Mouse (Mus musculus): ENCODE data around the gene Klhl10.

Klhl10 gene

DNA sequence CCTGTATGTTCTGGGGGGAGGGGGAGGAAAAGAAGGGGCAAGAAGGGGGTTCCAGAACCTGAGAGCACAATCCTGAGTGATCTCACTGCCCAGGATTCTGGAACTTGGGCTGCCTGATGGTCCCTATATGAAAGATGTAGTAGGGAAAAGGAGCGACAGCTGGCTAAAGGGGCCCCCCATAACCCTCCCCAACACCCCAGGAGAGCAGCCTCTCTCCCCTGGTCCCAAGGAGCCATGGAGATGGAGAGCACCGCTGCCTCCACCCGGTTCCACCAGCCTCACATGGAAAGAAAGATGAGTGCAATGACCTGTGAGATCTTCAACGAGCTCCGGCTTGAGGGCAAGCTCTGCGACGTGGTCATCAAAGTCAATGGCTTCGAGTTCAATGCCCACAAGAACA is at the start of gene Klhl10, which contains the start of gene Nt5c3b:
Gene Klhl10, plus strand, starts transcription at position 121 of the 400 bp plus-strand sequence.
Gene Nt5c3b, minus strand, starts transcription at position 12 of the 400 bp plus-strand sequence.
- DNase-seq (ENCODE audit: low read depth): no peak

DNA sequence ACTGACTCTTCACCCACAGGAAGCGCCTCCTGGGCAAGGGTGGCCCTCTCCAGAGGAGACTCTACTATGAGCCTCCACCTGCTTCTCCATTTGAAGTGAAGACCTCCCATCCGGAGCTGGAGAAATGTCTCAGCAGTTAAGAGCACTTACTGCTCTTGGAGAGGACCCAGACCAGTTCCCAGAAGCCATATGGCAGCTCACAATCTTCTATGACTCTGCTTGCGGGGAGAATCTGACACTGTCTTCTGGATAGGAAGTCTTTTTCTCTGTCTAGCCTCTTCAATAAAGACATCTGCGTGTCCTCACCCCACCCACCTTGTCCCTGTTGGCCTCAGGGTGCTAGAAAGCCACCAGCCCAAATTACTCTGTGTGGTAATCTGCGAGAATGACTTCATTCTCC is 48.8 kb upstream of the Klhl10 start:
- no peak for DNase-seq (ENCODE audit: low read depth)

DNA sequence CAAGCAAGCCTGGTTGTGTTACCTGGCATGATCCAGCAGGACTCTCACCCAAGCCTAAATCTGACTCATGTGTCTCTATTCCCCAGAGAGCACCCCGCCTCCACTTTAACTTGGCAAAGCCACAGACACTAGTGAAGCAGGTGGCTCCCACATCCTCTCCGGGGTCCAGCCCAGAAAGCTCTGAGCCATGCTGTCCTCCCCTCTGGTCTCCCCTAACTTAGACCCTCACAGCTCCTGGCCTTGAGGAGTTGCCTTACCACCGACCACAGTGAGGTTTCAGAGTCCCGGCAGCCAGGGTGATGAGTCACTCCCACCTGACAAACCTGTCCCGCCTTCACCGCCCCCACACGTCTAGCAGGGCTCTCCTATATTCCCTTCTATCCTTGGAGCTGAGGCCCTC is 48.0 kb upstream of the Klhl10 start:
- no peak for DNase-seq (ENCODE audit: low read depth)

DNA sequence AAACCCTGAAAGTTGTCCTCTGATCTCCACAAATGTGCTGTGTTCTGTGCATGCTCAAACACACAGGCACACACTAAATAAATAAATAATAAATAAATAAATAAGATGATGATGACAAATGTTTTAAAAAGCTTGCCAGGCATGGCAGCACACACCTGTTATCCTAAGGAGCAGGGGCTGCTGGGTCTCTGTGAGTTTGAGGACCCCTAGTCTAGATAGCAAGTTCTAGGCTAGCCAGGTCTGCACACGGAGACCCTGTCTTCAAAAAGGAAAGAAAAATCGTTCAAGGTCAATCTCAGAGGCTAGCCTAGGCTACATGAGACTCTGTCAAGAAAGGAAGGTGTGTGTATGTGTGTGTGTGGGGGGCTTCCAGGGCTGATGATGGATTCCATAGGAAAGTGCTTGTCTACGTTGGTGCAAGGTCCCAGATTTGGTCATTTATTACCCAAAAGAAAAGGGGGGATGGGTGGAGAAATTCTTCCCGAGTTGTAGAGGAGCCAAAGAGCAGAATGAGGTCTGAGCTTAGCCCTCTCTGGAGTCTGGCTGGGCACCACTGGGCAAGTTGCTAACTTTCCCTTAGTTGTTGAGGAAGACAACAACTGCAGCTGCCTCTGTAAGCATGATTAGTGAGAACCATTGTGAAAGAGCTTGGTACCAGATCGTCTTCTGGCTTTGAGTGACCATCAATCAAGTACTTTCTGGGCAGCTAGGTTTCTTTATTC is 47.2 kb upstream of the Klhl10 start:
- DNase-seq (ENCODE audit: low read depth): no peak

DNA sequence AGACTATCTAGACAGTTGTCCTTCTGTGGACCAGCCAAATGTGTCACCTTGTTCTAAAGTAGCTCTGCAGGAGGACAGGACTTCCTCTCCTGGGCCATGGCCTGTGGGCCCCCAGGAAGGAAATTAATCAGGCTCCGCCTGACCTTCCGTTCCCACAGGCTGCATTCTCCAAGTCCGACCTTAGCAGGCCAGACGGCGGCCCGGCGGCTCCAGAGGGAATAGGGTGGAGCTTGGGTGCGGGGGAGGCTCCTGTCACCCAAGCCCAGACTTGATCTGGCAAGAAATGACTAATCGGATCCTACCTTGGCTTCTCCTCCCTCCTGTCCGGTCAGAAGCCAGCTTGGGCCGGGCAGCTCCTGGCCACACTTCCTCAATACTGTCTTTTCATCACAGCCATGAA is 46.5 kb upstream of the Klhl10 start:
- no peak for DNase-seq (ENCODE audit: low read depth)

DNA sequence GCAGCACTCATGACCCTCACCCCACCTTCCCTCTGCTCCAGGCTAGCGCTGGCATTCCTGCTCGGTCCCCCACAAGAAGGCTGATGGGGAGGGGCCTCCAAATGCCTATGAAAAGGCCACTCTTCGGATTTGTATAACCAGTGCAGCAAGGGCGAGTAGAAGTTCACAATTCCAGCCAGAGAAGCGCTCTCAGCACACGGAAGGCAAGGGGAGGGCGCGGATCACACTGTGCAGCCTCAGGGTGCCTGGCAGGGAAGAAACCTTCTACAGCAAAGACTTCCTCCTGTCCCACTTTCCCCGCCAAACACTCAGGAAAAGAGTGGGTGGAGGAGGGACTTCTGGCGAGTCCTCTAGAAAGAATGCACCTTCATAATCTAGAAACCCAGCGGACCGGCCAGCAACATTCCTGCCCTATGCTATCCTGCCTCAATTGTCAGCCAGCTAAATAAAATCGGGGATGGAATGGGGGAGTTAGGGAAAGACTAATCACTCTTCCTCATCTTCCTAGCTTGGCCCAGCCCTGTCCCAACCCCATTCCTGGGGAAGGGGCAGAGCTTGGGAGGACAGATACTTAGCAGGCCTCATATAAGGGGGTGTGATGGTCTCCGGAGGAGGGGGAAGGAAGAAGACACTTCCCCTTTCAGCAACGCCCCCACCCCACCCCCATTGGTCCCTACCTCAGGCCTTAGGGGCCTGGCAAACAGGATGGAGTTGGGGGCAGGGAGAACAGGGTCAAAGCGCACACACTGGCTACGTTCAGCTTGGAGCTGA is 45.7 kb upstream of the Klhl10 start:
- DNase-seq (ENCODE audit: low read depth): no peak

DNA sequence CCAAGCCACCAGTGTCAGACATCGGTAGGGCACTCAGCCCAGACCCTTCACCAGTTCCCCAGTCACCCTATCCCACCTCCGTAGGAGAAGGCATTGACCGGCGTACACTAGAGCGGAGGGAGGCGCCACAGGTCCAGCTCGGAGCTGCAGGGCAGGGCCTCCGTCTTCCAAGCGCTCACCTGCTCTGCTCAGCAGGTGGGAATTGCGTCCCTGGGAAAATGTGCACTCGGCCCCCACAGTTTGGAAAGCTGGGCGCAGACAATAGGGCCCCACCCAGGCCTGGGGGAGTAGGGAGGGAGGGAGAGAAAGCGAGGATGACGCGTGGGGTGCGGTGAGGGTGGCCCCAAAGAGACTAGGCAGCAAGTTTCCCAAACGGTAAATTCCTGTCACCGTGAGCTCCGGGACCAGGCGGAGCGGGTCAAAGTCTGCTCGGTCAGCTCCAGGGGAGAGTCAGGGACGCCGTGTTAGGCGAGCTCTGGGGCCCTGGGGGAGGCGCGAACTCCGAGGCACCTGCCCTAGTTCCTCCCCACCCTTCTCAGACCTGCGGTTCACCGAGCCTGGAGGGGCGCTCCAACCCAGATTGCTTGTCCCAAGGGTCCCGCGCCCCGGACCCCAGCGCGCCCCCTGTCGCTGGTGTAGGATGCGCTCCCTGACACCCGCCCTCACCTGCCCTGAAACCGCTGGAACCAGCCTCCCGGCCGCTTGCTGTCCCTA is 44.7 kb upstream of the Klhl10 start:
- no peak for DNase-seq (ENCODE audit: low read depth)

DNA sequence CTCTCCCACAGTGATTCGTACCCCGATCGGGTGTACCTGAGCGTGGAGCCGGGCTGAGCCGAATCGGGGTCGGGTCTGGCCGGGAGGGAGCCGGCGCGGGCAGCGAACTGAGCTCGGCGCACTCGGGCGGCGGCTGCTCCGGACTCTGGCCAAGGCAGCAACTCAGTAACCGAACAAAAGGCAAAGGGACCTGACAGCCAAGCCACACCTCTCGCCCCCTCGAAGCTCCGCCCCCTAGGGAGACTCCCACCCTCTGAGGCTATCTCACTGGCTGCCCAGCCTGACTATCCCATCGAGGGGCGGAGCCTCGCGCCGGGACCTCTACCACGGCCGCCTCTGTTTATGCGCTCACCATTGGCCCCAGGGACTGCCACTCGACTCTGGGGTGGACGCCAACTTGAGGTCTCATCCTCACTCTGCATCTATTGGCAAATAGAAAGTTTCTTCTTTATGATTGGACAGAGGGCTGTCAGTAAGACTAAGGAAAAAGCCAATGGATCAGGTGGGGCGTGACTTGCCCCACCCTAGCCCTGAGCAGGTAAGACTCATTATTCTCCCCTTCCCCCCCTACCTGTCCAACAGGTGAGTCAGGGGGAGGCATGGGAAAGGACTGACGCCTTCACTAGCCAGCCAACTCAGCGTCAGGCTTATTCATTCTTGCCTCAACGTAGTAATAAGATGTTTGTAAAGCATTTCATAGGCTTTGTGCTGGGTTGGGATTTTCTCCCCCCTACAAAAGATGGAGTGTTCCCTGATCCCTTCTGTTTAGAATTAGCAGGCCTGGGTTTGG is 43.9 kb upstream of the Klhl10 start, which contains the start of gene Jup:
Gene Jup, minus strand, starts transcription at position 164 of the 790 bp plus-strand sequence.
- peak; percentile 91 for DNase-seq (ENCODE audit: low read depth)

DNA sequence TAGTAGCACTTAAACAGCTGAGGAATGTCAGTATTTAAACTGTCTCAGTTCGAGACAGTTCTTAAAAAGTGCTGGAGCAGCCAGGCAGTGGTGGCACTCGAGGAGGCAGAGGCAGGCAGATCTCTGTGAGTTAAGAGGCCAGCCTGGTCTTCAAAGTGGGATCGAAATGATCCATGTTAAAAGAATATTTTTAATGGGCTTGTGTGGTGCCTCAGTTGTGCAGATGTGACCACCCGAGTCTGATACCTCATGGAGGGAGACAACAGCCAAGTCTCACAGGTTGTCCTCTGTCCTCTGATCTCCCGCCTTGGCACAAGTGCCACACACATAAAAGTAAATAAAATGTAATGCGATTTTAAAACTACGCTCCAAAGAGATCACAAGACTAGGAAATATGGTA is 43.2 kb upstream of the Klhl10 start:
- DNase-seq (ENCODE audit: low read depth): no peak

DNA sequence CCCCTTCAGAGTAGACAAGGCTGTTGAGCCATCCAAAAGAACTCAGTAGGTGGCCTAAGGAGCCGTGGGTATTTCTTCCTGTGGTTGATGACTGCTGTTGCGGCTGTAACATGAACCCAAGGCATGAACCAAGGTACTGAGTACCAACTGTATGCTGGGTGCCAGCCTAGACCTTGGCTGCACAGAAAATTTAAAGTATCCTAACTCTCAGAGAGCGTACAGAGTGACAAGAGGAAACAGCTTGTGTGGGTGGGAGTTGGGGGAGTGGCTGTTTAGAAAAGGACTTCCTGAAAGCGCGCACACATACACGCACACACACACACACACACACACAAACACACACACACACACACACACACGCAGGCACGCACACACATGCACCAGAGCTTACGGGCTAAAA is 42.4 kb upstream of the Klhl10 start:
- DNase-seq (ENCODE audit: low read depth): no peak

DNA sequence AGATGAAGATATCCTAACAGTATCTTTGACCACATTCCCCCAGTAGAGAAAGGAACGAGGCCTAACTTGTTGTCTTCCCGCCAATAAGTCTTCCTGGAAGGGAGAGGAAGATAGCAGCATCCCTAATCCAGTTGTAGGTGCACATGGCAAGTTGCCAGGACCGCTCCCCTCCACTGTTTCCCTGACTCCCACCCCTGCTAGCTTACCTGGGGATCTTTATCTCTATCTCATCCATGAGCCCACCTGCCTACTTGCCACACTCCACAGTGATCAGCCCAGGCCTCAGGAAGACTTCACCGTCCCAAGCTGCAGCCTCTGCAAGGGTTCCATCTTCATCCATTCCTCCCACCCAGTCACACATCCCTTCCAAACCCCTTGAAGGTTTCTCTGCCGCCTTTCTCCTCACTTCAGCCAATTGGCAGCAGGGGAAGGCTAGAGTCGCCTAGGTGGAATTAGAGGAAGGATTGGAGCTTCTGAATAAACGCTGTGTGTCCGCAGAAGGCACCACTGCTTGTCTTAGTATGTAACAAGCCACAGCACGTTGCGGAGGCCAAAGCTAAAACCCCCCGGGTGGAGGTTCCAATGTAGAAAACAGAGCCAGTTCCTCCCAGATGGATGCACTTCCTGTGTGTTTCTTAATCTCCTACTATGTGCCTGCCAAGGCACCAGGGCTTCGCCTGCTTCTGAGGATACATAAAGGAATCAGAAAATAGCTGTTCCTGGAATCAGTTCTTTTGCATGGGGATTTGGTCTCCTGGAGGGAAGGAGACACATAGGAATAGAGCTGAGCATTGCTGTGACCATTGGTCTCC is 41.8 kb upstream of the Klhl10 start:
- no peak for DNase-seq (ENCODE audit: low read depth)

DNA sequence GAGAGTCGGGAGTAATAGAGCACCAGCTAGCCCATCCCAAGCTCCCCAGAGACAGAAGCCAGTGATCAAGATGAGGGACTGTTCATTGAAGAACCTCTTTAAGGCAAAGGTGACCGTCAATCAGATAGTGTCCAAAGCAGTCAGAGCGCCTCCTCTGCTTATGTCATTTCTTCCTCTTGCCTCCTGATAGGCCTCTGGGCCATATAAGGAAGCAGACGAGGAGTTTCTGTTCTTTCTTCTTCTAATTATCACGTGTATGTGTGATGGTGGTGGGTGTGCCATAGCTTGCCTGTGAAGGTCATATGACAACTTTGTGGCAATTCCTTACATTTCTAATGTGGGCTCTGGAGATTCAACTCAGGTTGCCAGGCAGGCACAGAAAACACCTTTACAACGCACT is 40.9 kb upstream of the Klhl10 start:
- no peak for DNase-seq (ENCODE audit: low read depth)

DNA sequence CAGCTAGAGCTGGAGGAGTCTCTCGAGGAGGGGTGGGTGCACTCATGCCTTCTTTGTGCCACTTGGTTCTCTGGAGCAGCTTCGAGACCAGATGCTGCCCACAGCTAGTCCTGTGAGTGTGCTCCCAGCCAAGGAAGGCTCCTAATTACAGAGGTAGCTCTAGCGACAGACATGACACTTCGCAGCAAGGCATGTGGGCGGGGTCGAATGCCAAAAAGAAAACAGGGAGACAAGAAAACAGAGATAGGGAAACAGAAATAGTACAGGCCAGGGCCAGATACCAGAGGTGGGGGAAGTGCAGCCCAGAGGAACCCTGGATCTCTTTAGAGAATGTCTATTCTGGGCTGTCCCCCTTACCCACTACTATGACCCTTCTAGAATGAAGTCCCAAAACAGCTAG is 39.5 kb upstream of the Klhl10 start:
- peak; percentile 40 for DNase-seq (ENCODE audit: low read depth)

DNA sequence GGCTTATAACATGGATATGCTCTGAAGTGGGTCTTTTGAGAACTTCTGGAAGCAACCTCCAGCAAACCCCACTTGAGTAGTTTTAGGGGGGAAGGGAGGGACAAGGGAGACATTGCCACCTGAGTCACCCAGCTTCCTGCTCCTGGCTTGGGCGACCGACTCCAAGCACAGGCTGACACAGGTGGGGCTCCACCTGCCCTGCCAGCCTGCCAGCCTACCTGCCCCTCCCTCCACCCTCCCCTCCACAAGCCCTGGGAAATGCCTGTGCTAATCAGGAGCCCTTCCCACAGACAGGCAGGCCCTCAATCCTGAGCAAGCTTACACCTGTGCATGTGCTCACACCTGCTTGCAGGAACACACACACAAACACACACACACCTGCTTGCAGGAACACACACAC is 39.0 kb upstream of the Klhl10 start:
- no peak for DNase-seq (ENCODE audit: low read depth)

DNA sequence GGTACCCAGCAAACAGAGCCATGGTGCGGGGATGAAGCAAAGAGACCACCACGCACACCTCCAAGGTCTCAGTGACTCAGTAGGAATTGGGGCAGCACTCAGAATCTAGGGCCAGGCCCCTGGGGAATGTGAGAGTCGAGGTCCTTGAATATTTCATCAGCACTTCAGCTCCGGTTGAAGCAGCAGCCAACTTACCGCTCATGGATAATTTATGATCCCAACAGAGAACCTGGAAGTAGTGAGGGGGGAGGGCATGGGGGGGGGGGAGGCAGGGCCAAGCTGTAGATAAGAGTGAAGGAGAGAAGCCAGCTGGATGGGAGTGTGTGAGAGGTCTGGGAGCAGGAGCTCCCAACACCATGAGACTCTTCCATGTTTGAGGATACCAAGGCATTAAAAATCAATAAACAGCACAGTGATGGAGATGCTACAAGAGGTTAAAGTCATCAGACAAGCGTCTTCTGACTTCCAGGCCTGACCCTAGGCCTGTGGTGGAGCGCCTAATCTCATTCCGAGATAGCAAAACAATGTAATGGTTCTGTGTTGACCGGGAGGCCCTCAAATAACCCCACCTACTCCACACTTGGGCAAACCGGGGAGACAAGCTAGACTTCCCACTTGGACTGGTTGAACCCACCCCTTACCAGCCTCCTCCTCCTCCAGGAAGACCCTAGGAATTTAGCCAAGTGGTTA is 38.1 kb upstream of the Klhl10 start:
- DNase-seq (ENCODE audit: low read depth): no peak

DNA sequence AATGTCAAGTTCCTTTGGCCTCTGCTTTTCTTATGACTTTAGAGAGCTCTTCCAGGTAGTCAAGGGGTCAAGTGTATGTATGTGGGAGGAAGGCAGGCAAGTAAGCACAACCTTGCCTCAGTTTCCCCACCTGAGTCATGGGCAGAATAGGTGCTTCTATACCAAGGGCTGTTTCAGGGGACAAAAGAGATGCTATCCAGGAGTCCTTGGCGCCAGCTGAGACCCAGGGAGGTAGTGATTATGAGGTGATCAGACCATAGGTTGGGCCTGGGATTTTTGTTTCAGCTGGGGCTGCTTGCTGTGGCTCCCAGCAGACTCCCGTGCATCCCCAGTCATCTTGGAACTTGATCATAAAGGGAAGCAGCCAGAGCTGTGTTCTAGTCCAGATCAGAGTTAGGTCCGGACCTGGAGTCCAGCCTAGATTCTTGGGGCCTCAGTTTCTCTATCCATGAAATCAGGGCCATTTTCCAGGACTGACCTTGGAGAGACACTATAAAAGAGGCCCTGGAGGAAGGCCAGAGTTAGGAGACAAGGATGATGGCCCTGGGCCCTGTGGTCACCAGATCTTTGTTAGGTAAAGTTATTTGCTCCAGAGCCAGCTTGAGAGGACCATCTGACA is 37.2 kb upstream of the Klhl10 start:
- no peak for DNase-seq (ENCODE audit: low read depth)

DNA sequence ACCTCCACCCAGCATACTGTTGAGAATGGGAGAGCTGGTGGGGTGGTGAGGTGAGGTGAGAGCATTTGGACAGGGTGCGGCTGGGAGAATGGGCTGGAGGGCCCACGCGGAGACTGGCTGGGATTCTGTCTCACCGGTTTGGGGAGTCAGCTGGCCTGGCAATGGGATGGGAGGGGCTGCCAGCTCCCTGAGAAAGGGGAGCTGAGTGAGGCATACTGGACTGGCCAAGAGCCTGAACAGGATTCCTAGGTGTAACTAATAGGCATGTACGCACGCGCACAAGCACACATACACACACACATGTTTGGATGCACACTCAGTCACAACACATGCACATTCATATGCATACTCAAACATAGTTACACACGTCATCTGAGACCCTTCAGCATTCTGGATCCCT is 35.4 kb upstream of the Klhl10 start:
- no peak for DNase-seq (ENCODE audit: low read depth)

DNA sequence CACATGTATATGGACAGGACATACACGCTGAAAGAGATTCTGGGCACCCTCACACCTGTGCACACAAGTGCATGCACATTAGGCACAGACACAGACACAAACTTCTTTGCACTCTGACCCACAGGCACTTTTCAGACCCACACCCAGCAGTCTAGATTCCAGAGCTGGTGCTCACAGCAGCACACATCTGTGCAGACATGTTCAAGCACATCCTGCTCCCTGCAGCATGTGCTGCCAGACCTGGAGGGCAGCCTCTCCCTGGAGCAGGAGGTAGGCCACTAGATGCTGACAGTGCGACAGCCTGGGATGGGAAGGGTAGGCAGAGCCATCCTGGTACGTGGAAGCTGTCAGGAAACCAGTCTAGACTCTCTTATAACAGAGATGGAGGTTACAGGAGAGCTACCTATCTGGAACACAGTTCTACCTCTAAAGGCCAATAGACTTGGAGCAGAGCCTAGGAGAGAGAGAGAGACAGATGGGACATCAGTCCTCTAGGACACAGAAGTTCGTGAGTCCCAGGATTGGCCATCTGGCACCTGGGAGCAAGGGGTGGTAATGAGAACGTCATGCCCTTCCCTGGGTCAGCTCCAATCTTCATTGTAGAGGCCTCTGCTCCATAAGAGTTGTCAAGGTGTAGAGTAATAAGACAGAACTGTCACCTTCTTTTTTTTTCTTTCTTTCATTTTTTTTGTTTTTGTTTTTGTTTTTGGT is 34.6 kb upstream of the Klhl10 start:
- no peak for DNase-seq (ENCODE audit: low read depth)

DNA sequence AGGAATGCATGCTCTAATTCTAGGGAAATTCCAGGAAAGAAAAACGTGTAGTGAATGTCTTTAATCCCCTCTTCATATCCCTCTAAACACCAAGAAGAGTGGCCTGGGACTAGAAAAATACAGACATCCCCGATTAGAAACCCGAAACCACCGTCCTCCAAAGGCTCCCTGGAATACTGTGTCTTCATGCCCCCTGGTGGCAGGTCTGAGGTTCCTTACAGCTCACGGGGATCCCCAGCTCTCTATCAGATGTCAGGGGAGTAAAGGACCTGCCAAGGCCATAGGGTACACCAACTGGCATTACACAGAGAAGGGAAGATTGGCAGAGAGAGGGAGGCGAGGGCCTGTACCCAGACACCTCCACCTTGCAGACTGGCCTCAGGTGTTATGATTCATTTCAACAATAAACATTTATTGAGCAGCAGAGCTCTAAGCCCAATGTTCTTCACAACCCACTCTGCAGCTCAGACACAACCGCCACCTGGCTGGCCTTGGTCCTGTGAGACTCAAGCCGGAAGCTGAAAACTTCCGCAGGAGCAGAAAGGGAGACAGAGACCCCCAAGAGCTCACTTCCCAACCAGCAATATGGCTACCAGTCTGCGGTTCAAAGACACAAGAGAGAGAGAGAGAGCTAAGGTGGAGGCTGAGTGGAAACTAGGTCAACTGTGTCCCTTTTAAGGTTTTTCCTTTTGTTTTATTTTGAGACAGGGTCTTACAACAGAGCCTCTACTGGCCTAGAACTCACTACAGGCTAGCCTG is 33.5 kb upstream of the Klhl10 start:
- DNase-seq (ENCODE audit: low read depth): peak; percentile 40

All from c-Kit-positive CD71-positive TER-119-negative erythroid progenitor cells, embryonic 14.5 days (primary cell).